Comparison of ENCODE assay signal across 9 mouse cellular contexts in genomic region chr4:117493161-117493568, GRCm38 (mm10). TPM values are rescaled to one million over a fixed set of nuclear protein-coding genes. Genes with fewer than 3 reads are reported as not detected.
A peak's percentile ranks its signal among the peaks of the same experiment; 100 is the strongest.
DNase-seq lines count a peak whose midpoint lies in the region; ATAC-seq lines count a peak whose summit lies in the region.
"Had no signal": no experiment of that assay in that cellular context is flagged by ENCODE, and none has a peak within 500 bp of the region (broad histone marks: within the 10 kb centered on the region; RNA-seq: fewer than 3 reads in every experiment).

No protein-coding gene starts in this region.

- peak overlapping the region; percentile 10 for H3K4me3 ChIP-seq in erythroblast, embryonic 14.5 days (replicated peaks)
- peak overlapping the region; percentile 67 for H3K4me3 ChIP-seq in hindbrain, embryonic 10.5 days

- H3K4me1 ChIP-seq in erythroblast, embryonic 14.5 days (ENCODE audit: control insufficient read depth), result peaks cover 14% of the 10 kb centered on the region
- H3K4me1 ChIP-seq in hindbrain, embryonic 10.5 days (replicated peaks), result peaks cover 51% of the 10 kb centered on the region

- no peaks in the 10 kb centered on the region for H3K36me3 ChIP-seq in erythroblast, embryonic 14.5 days (ENCODE audit: control insufficient read depth)
- H3K36me3 ChIP-seq in hindbrain, embryonic 10.5 days, result peaks cover 12% of the 10 kb centered on the region; the same call in 1 of the 2 replicates
- H3K36me3 ChIP-seq: G1E had no signal

- DNase-seq in spleen, postnatal 4 days (ENCODE audit: low spot score in 2 of 2), result peak; percentile 13 to 73
- no peak for DNase-seq in spleen, postnatal 36 days (ENCODE audit: low spot score in 2 of 2)
- peak; percentile 53 for DNase-seq in hindbrain, embryonic 10.5 days (ENCODE audit: low spot score)
- peak; percentile 23 for DNase-seq in liver
- peak; percentile 72 for DNase-seq in retina, postnatal 1 day

- no peak for ATAC-seq in erythroblast, adult 5-6 weeks (replicated peaks; ENCODE audit: low FRiP score, poor library complexity, severe bottlenecking)
- ATAC-seq in activated CD4-positive, CD25-positive, alpha-beta regulatory T cell, adult 4 months, result no peak

- peaks cover 14% of the 10 kb centered on the region; the same call in 1 of the 2 replicates for H3K9me3 ChIP-seq in erythroblast, embryonic 14.5 days (ENCODE audit: control insufficient read depth, low read length)
- no peaks in the 10 kb centered on the region for H3K9me3 ChIP-seq in hindbrain, embryonic 10.5 days

- WGBS in hindbrain, embryonic 10.5 days, result 6% methylated on average over 17 of the region's 17 CpGs

- peak overlapping the region; percentile 91 for H3K27ac ChIP-seq in hindbrain, embryonic 10.5 days

- H3K27me3 ChIP-seq in erythroblast, embryonic 14.5 days (ENCODE audit: control insufficient read depth), result peaks cover 99% of the 10 kb centered on the region
- H3K27me3 ChIP-seq in hindbrain, embryonic 10.5 days (ENCODE audit: insufficient read depth, poor library complexity, severe bottlenecking), result peaks cover 96% of the 10 kb centered on the region

RNA-seq across cellular contexts. Expression of gene Rnf220, which starts 3.7 kb away (rescaled TPM):
- polyA plus RNA-seq in erythroblast, embryonic 14.5 days (2012), result 5.1 and 5.2 TPM in 2 replicates
- total RNA-seq in erythroblast, adult 5-6 weeks (2015; ENCODE audit: low replicate concordance), result 6.3 and 19.0 TPM in 2 replicates
- 19.5 and 22.1 TPM in 2 replicates for total RNA-seq in erythroblast, adult 5-6 weeks (2017; ENCODE audit: low replicate concordance)
- polyA plus RNA-seq in hindbrain, embryonic 10.5 days (2016; fragmentation: Nextera tagmentation; extraction: Ambion mirVana), result 101 TPM in 2 replicates
- 10 to 100 TPM; 14.1 to 19.8 TPM for polyA plus RNA-seq in activated CD4-positive, CD25-positive, alpha-beta regulatory T cell, adult 4 months (2017; shearing (Covaris generic))

RNA-seq across cellular contexts. Expression of gene Eri3, which starts 57.0 kb away (rescaled TPM):
- polyA plus RNA-seq in erythroblast, embryonic 14.5 days (2012), result 18.1 and 20.6 TPM in 2 replicates
- total RNA-seq in erythroblast, adult 5-6 weeks (2015; ENCODE audit: low replicate concordance), result 20.4 and 21.9 TPM in 2 replicates
- total RNA-seq in erythroblast, adult 5-6 weeks (2017; ENCODE audit: low replicate concordance), result 1.1 and 9.4 TPM in 2 replicates
- 112 and 142 TPM in 2 replicates for polyA plus RNA-seq in hindbrain, embryonic 10.5 days (2016; fragmentation: Nextera tagmentation; extraction: Ambion mirVana)
- 10 to 100 TPM; 40.9 to 47.1 TPM for polyA plus RNA-seq in activated CD4-positive, CD25-positive, alpha-beta regulatory T cell, adult 4 months (2017; shearing (Covaris generic))

Comparison
In these comparisons a context has a peak if more than half of its experiments do, and no peak if none do; other contexts are left out.
1. DNase-seq: peak in spleen, postnatal 4 days (2 of 2), hindbrain, embryonic 10.5 days (single experiment), liver (single experiment) and retina, postnatal 1 day (single experiment); none in spleen, postnatal 36 days (0 of 2).